Mouse (Mus musculus): ENCODE data around the gene Atg5.
"Not testable (repeated sequence)": the region's sequence is repeated elsewhere in the genome, so short reads cannot be mapped to it uniquely, and the experiment has no call there.

The Atg5 gene

GRCm38 (mm10) chr10:44316280-44317270 lies 48.4 kb downstream of the Atg5 start:
- DNase-seq: no peak

- DNase-seq: no peak
Observed at GRCm38 (mm10) chr10:44322166-44322565, 54.0 kb downstream of the Atg5 start.

- no peak for DNase-seq
Observed at GRCm38 (mm10) chr10:44323070-44323775, 55.1 kb downstream of the Atg5 start.

- no peak for DNase-seq
Observed at GRCm38 (mm10) chr10:44323836-44324235, 55.7 kb downstream of the Atg5 start.

- DNase-seq: peak; percentile 19
Observed at GRCm38 (mm10) chr10:44325551-44326500, 57.7 kb downstream of the Atg5 start.

- DNase-seq: no peak
Observed at GRCm38 (mm10) chr10:44327057-44327456, 58.9 kb downstream of the Atg5 start.

- no peak for DNase-seq
Observed at GRCm38 (mm10) chr10:44328347-44328746, 60.2 kb downstream of the Atg5 start.

- no peak for DNase-seq
Observed at GRCm38 (mm10) chr10:44330717-44331116, 62.6 kb downstream of the Atg5 start.

- DNase-seq: no peak
Observed at GRCm38 (mm10) chr10:44331469-44331868, 63.3 kb downstream of the Atg5 start.

GRCm38 (mm10) chr10:44332656-44333055 lies 64.5 kb downstream of the Atg5 start:
- not testable (repeated sequence) for DNase-seq

GRCm38 (mm10) chr10:44336641-44337382 lies 68.7 kb downstream of the Atg5 start:
- DNase-seq: not testable (repeated sequence)

- no peak for DNase-seq
Observed at GRCm38 (mm10) chr10:44338571-44338970, 70.4 kb downstream of the Atg5 start.

GRCm38 (mm10) chr10:44339326-44339725 lies 71.2 kb downstream of the Atg5 start:
- no peak for DNase-seq

- DNase-seq: no peak
Observed at GRCm38 (mm10) chr10:44340928-44341327, 72.8 kb downstream of the Atg5 start.

- no peak for DNase-seq
Observed at GRCm38 (mm10) chr10:44341826-44342521, 73.8 kb downstream of the Atg5 start.

- no peak for DNase-seq
Observed at GRCm38 (mm10) chr10:44343351-44343750, 75.2 kb downstream of the Atg5 start.

- no peak for DNase-seq
Observed at GRCm38 (mm10) chr10:44347549-44348172, 79.5 kb downstream of the Atg5 start.

- DNase-seq: no peak
Observed at GRCm38 (mm10) chr10:44348474-44349415, 80.6 kb downstream of the Atg5 start.

GRCm38 (mm10) chr10:44353467-44353866 lies 85.3 kb downstream of the Atg5 start:
- DNase-seq: no peak

- no peak for DNase-seq
Observed at GRCm38 (mm10) chr10:44354393-44354792, 86.2 kb downstream of the Atg5 start.

All from kidney, adult 11 months (tissue).